ENCODE assay signal across 24 mouse cellular contexts in genomic region chr16:89813536-89813935, GRCm38 (mm10).
DNase-seq lines count a peak whose midpoint lies in the region; ATAC-seq lines count a peak whose summit lies in the region.
"Had no signal": no experiment of that assay in that cellular context is flagged by ENCODE, and none has a peak within 500 bp of the region (broad histone marks: within the 10 kb centered on the region; RNA-seq: fewer than 3 reads in every experiment).

No protein-coding gene starts in this region.

- H3K27ac ChIP-seq in midbrain, embryonic 10.5 days (replicated peaks), result 0 out of 2 replicates have a peak overlapping the region, but pooled peaks have one; percentile 42
- no peak overlapping the region for H3K27ac ChIP-seq in midbrain, embryonic 14.5 days (replicated peaks; ENCODE audit: low read depth, low read length)
- H3K27ac ChIP-seq: embryonic facial prominence, embryonic 13.5 days; forebrain, embryonic 12.5 days; gastrocnemius, adult 2 months; heart, embryonic 13.5 days; hindbrain, embryonic 13.5 days had no signal

- no peak overlapping the region for H3K4me2 ChIP-seq in midbrain, embryonic 14.5 days (ENCODE audit: low read length)
- H3K4me2 ChIP-seq: embryonic facial prominence, embryonic 13.5 days; forebrain, embryonic 12.5 days; heart, embryonic 13.5 days; hindbrain, embryonic 13.5 days had no signal

- H3K9me3 ChIP-seq in midbrain, embryonic 10.5 days (replicated peaks), result no peaks in the 10 kb centered on the region
- no peaks in the 10 kb centered on the region for H3K9me3 ChIP-seq in midbrain, embryonic 14.5 days (ENCODE audit: control insufficient read depth, low read length)
- H3K9me3 ChIP-seq: embryonic facial prominence, embryonic 13.5 days; forebrain, embryonic 12.5 days; heart, embryonic 13.5 days; hindbrain, embryonic 13.5 days had no signal

- ATAC-seq in midbrain, embryonic 14.5 days (ENCODE audit: low FRiP score, low TSS enrichment), result no peak
- ATAC-seq: CD4-positive, CD25-positive, alpha-beta regulatory T cell, adult 4 months; forebrain, embryonic 16.5 days had no signal

- no peak overlapping the region for H3K9ac ChIP-seq in midbrain, embryonic 14.5 days (replicated peaks; ENCODE audit: low read length)
- H3K9ac ChIP-seq: embryonic facial prominence, embryonic 13.5 days; forebrain, embryonic 12.5 days; heart, embryonic 13.5 days; hindbrain, embryonic 13.5 days had no signal

- DNase-seq in cerebellum, adult 9-10 months, result peak; percentile 9
- DNase-seq in cerebellum, postnatal 4 days (ENCODE audit: low spot score in 2 of 2), result no peak
- DNase-seq in left cerebral cortex, adult 18-20 months (ENCODE audit: low spot score in 2 of 2), result peak; percentile 38 to 42
- DNase-seq in left cerebral cortex, adult 8-10 months (ENCODE audit: low spot score in 2 of 2), result no peak
- no peak for DNase-seq in midbrain, embryonic 10.5 days (ENCODE audit: low spot score)
- DNase-seq in midbrain, embryonic 14.5 days, result no peak
- DNase-seq in testis, postnatal 14 days (ENCODE audit: low spot score), result peak; percentile 35
- no peak for DNase-seq in testis, postnatal 10 days (ENCODE audit: low spot score)
- DNase-seq: adrenal gland, adult 8-10 months; adrenal gland, postnatal 36 days; B cell, adult 2 months; cerebellum, adult 11 months; cerebellum, adult 8-10 months; cerebellum, postnatal 25 days; gastrocnemius, adult 2 months; gastrocnemius, postnatal 25 days; heart, postnatal 36 days had no signal

- peaks cover 58% of the 10 kb centered on the region for H3K27me3 ChIP-seq in midbrain, embryonic 10.5 days (ENCODE audit: low read depth, poor library complexity, severe bottlenecking)
- H3K27me3 ChIP-seq in midbrain, embryonic 14.5 days (ENCODE audit: control insufficient read depth, insufficient read depth, low read length), result peaks cover 2% of the 10 kb centered on the region

- H3K4me3 ChIP-seq in midbrain, embryonic 10.5 days, result no peak overlapping the region
- no peak overlapping the region for H3K4me3 ChIP-seq in midbrain, embryonic 14.5 days (replicated peaks; ENCODE audit: low read depth, low read length)
- H3K4me3 ChIP-seq: embryonic facial prominence, embryonic 13.5 days; forebrain, embryonic 12.5 days; gastrocnemius, adult 2 months; heart, embryonic 13.5 days; hindbrain, embryonic 13.5 days had no signal

- H3K36me3 ChIP-seq in midbrain, embryonic 10.5 days, result peaks cover 27% of the 10 kb centered on the region
- peaks cover 25% of the 10 kb centered on the region for H3K36me3 ChIP-seq in midbrain, embryonic 14.5 days (ENCODE audit: control insufficient read depth, insufficient read depth, low read length)
- H3K36me3 ChIP-seq: G1E had no signal

- 55% methylated on average over 9 of the region's 9 CpGs for WGBS in midbrain, embryonic 10.5 days
- WGBS in midbrain, embryonic 14.5 days, result 46% methylated on average over 9 of the region's 9 CpGs

- H3K4me1 ChIP-seq in midbrain, embryonic 10.5 days, result peaks cover 59% of the 10 kb centered on the region
- H3K4me1 ChIP-seq in midbrain, embryonic 14.5 days (ENCODE audit: control insufficient read depth, insufficient read depth, low read length), result peaks cover 33% of the 10 kb centered on the region

Comparison
In these comparisons a context has a peak if more than half of its experiments do, and no peak if none do; other contexts are left out.
1. DNase-seq: peak in cerebellum, adult 9-10 months (single experiment), left cerebral cortex, adult 18-20 months (2 of 2) and testis, postnatal 14 days (single experiment); none in cerebellum, postnatal 4 days (0 of 2), left cerebral cortex, adult 8-10 months (0 of 2), midbrain, embryonic 10.5 days (single experiment), midbrain, embryonic 14.5 days (single experiment) and testis, postnatal 10 days (single experiment).